Mouse (Mus musculus) cerebral cortex, adult 2 months (tissue): ENCODE results near the gene Pgm1.

Source experiments
- WGBS: fragments of 180-500 bp; shearing (Covaris S2); methylation state at CpG from one replicate; pipeline ENCODE4 v1.1.7; 2018; 5-methylcytosine and 5-hydroxymethylcytosine counted together

Pgm1 gene

DNA sequence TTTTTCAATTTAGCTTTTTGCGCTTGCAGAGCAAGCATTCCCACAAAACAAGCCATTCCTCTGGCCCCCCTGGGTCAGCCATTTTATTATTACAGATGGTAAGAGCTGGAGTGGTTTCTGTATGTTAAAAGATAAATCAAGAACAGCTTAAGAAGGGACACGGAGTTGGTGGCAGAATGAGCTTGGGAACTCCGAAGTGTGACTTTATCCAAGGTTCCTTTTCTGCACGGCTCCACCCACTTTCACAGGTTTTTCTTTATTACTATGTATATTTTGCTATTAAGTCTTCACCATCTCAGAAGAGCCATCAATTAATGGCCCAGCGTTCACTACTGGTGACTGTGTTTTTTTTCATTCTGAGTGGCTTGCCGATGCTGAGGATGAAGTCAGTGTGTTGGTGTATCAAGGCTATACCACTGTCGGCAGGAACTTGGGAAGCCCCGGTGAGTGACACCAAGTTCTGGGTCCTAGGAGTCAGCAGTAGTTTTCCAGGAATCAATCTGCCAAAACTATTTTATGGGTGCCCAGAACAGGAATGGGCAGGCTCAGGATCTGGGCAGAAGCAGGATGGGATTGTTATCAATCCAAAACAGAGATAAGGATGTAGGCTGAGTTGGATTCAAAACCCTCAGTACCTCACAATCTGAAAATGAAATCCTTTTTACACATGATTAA lies 83.3 kb downstream of the Pgm1 start:
- WGBS, result 88% methylated on average over 8 of the region's 8 CpGs

- WGBS, result 73% methylated on average over 3 of the region's 3 CpGs
Measured at GRCm38 (mm10) chr4:100027773-100028172, 98.6 kb downstream of the Pgm1 start.

DNA sequence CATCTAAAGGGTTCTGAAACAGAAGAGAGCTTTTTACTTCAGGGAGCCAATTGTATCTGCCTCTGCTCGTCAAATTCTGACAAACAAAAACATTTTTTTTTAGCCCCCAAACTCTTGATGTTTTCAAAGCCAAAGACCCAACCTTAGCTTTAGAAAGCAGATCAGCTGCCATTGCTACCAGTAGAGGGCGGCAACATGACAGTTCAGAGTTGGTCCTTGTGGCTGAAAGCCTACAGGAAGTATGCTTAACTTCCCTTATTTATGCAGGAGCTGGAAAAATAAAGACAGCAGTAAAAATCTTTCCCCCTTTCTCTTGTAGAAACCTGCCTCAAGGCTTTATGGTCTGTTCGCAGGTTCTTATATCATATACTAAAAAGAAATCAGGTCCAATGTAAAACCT lies 99.4 kb downstream of the Pgm1 start:
- 9% methylated on average over 3 of the region's 3 CpGs for WGBS

DNA sequence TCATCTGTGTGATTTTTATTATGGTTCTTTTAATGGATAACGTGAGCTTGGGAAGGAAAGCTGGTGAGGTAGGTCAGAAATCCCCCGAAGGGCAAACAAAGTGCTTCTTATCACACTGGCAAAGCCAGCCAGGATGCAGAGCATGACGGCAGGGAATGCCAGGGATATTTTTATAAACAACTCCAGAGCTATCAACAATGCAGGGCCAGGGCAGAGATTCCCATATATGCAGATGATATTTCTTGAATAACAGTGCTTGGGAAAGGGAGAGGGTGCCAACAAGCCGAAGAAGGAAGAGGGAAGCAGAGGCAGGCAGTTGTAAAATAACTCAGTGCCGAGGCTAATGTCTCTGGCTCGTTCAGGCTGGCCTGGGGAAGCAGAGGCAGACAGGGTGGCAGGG lies 102.1 kb downstream of the Pgm1 start:
- 81% methylated on average over 6 of the region's 6 CpGs for WGBS

GRCm38 (mm10) chr4:100032608-100033007 lies 103.4 kb downstream of the Pgm1 start:
- 77% methylated on average over 7 of the region's 7 CpGs for WGBS

DNA sequence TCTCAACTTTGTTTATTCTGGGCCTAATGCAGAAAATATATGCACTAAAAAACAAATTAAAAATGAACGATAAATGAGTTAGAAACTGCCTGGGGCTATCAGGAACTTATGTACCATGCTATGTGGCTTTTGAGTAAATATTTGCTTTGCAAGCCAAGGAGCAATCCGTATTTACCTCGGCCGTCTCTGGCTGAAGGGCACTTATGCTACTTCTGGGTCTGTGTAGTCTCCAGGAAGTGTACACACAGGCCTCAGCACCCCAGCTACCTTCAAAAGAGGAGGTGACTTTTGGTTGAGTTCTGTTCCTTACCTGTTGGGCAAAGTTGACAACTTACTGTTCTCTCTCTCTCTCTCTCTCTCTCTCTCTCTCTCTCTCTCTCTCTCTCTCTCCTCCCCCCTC lies 104.7 kb downstream of the Pgm1 start:
- WGBS, result 94% methylated on average over 4 of the region's 4 CpGs

DNA sequence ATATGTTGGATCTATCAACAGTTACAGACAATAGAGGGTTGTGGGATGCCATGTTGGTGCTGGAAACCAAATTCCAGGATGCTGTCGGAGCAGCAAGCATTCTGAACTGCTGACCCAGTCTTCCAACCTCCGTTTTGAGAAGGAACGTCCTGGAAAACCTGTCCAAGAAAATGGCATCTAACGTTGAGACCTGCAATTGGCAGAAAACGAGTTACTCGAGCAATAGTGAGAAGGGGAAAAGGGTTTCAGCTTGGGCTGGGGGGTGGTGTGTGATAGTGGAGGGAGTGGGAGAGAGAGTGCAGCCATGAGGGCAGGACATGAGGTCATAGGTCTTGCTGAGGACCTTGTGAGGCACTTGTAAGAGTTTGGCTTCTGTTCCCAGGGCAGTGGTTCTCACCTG lies 105.8 kb downstream of the Pgm1 start:
- 88% methylated on average over 6 of the region's 6 CpGs for WGBS

DNA sequence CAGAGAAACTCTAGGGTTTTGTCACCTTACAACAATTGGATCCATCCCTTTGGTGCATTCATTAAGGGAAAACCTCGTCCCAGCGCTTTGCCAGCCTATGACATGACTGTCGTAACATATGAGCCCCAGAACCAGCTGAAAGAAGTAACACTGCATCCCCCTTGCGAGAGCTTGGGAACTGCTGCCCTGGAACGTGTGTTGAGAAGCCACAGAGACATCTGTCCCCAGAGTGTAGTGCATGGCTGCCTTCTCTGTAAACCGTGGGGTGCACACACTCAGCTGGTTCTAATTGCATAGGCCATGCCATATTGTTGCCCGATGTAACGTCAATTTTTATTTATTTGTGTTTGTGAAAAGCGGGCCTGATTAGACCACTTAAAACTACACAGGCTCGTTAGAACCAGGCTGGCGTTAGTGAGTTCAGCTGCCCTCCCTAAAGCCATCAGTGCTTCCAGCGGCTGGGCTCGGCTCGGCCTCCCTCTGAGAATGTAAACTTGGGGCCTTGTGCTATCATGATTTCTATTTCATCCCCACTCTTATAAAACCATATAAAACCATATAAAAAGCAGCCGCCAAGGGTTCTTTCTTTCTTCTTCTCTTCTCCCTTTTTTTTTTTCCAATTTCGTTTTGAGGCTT lies 106.8 kb downstream of the Pgm1 start:
- 66% methylated on average over 16 of the region's 16 CpGs for WGBS
